Mouse (Mus musculus) CH12.LX (cell line): ENCODE results near the gene Mcee. TPM values are rescaled to one million over a fixed set of nuclear protein-coding genes. Genes with fewer than 3 reads are reported as not detected.

Experiments
- DNase-seq: peaks from one replicate; pipeline ENCODE4 v3.0.0-alpha.2; 2013; ENCODE audit errors: extremely low read depth
- H3K27ac ChIP-seq: 2 replicates; pipeline ENCODE4 v1.5.1; 2012; ENCODE audit warnings: low read depth, mild to moderate bottlenecking, control low read depth, moderate library complexity; ENCODE audit not compliant: insufficient read depth
- H3K27me3 ChIP-seq: replicated peaks from 2 replicates; pipeline ENCODE3; 2012; ENCODE audit warnings: inconsistent platforms
- H3K36me3 ChIP-seq, 2 experiments: replicated peaks in 1 of 2; 2 replicates each; pipeline versions ENCODE3 to v1.6.1; 2012; ENCODE audit warnings: inconsistent platforms in 1 of 2, low read length in 1 of 2, mild to moderate bottlenecking in 1 of 2, mixed read lengths in 1 of 2, moderate library complexity in 1 of 2; ENCODE audit not compliant: control insufficient read depth in 1 of 2, insufficient read depth in 1 of 2
- H3K4me1 ChIP-seq, 2 experiments: 2 replicates each; pipeline ENCODE4 v1.6.1; 2012; ENCODE audit warnings: inconsistent platforms in 1 of 2, moderate library complexity in 1 of 2; ENCODE audit not compliant: insufficient read depth in 2 of 2, control insufficient read depth in 1 of 2
- H3K4me2 ChIP-seq: 2 replicates; pipeline ENCODE4 v1.6.1; 2012; ENCODE audit warnings: low read depth, mild to moderate bottlenecking, control low read depth; ENCODE audit not compliant: poor library complexity, insufficient read depth, severe bottlenecking
- H3K4me3 ChIP-seq, 3 experiments: fragments of 150-350 bp in 1 of 3; sonication (generic) in 1 of 3; replicated peaks in 1 of 3; 2 replicates each; pipeline versions ENCODE3 to v1.5.1; 2011 to 2012; ENCODE audit warnings: low read depth in 2 of 3, low read length in 2 of 3, mild to moderate bottlenecking in 2 of 3, moderate library complexity in 2 of 3, control low read depth in 1 of 3, improper control_type of control experiment in 1 of 3, inconsistent platforms in 1 of 3, mixed read lengths in 1 of 3; ENCODE audit not compliant: poor library complexity in 1 of 3
- H3K79me2 ChIP-seq: replicated peaks from 2 replicates; pipeline ENCODE4 v1.6.1; 2012; ENCODE audit warnings: mild to moderate bottlenecking, moderate library complexity; ENCODE audit not compliant: control insufficient read depth, poor library complexity, insufficient read depth, severe bottlenecking; ENCODE audit errors: extremely low read depth
- H3K9ac ChIP-seq: 2 replicates; pipeline ENCODE4 v1.6.1; 2012; ENCODE audit warnings: low read depth, mild to moderate bottlenecking, control low read depth, moderate library complexity; ENCODE audit not compliant: insufficient read depth
- H3K9me3 ChIP-seq: replicated peaks from 2 replicates; pipeline ENCODE3; 2012; ENCODE audit warnings: low read length, inconsistent platforms, mixed read lengths
- BHLHE40 ChIP-seq: IDR thresholded peaks from 2 replicates; pipeline ENCODE4 v1.6.1; 2011; ENCODE audit warnings: mild to moderate bottlenecking, low read depth, low read length, improper control_type of control experiment
- CHD1 ChIP-seq: IDR thresholded peaks from 2 replicates; pipeline ENCODE4 v1.6.1; 2012; ENCODE audit warnings: low read depth, low read length, improper control_type of control experiment, inconsistent platforms
- E2F4 ChIP-seq: IDR thresholded peaks from 2 replicates; pipeline ENCODE4 v1.6.1; 2011; ENCODE audit warnings: low read depth, low read length, improper control_type of control experiment; ENCODE audit not compliant: insufficient replicate concordance
- ELF1 ChIP-seq: IDR thresholded peaks from 2 replicates; pipeline ENCODE4 v1.6.1; 2014; ENCODE audit warnings: low read depth, mild to moderate bottlenecking, inconsistent platforms, low read length, improper control_type of control experiment
- GABPA ChIP-seq: IDR thresholded peaks from 2 replicates; pipeline ENCODE4 v1.6.1; 2012; ENCODE audit warnings: low read depth, low read length, improper control_type of control experiment, inconsistent platforms; ENCODE audit not compliant: insufficient replicate concordance
- IRF4 ChIP-seq: IDR thresholded peaks from 2 replicates; pipeline ENCODE4 v1.6.1; 2014; ENCODE audit warnings: low read depth, mild to moderate bottlenecking, inconsistent platforms, low read length, improper control_type of control experiment
- MAFK ChIP-seq: IDR thresholded peaks from 2 replicates; pipeline ENCODE4 v1.6.1; 2011; ENCODE audit warnings: low read length, improper control_type of control experiment; ENCODE audit not compliant: insufficient replicate concordance
- NRF1 ChIP-seq: IDR thresholded peaks from 2 replicates; pipeline ENCODE4 v1.6.1; 2014; ENCODE audit warnings: low read depth, mild to moderate bottlenecking, inconsistent platforms, low read length, improper control_type of control experiment, moderate library complexity
- PAX5 ChIP-seq: IDR thresholded peaks from 2 replicates; pipeline ENCODE4 v1.6.1; 2012; ENCODE audit warnings: low read length, inconsistent platforms, mixed read lengths
- POLR2A ChIP-seq: IDR thresholded peaks from 2 replicates; pipeline ENCODE4 v1.6.1; 2011; ENCODE audit warnings: low read depth, mild to moderate bottlenecking, improper control_type of control experiment, low read length
- POLR2AphosphoS2 ChIP-seq: IDR thresholded peaks from 2 replicates; pipeline ENCODE4 v1.6.1; 2011; ENCODE audit warnings: low read depth, low read length, improper control_type of control experiment
- TBP ChIP-seq: conservative IDR thresholded peaks from 2 replicates; pipeline ENCODE4 v1.6.1; 2011; ENCODE audit warnings: low read depth, low read length, improper control_type of control experiment
- TCF12 ChIP-seq: IDR thresholded peaks from 2 replicates; pipeline ENCODE4 v1.6.1; 2014; ENCODE audit warnings: low read depth, mild to moderate bottlenecking, inconsistent platforms, low read length, improper control_type of control experiment
- UBTF ChIP-seq: IDR thresholded peaks from 2 replicates; pipeline ENCODE4 v1.6.1; 2012; ENCODE audit warnings: low read depth, mild to moderate bottlenecking, inconsistent platforms, low read length, improper control_type of control experiment, moderate library complexity
- ZC3H11A ChIP-seq: IDR thresholded peaks from 2 replicates; pipeline ENCODE4 v1.6.1; 2012; ENCODE audit warnings: low read depth, mild to moderate bottlenecking, inconsistent platforms, low read length, improper control_type of control experiment
- ZKSCAN1 ChIP-seq: IDR thresholded peaks from 2 replicates; pipeline ENCODE4 v1.6.1; 2012; ENCODE audit warnings: low read depth, inconsistent platforms, low read length, improper control_type of control experiment, borderline replicate concordance
- ZMIZ1 ChIP-seq: IDR thresholded peaks from 2 replicates; pipeline ENCODE4 v1.6.1; 2012; ENCODE audit warnings: low read depth, mild to moderate bottlenecking, inconsistent platforms, low read length, improper control_type of control experiment
- ZNF384 ChIP-seq: IDR thresholded peaks from 2 replicates; pipeline ENCODE4 v1.6.1; 2012; ENCODE audit warnings: low read depth, low read length, improper control_type of control experiment, inconsistent platforms
- dilution Hi-C: fragments of 300-500 bp; cut with MboI; formaldehyde crosslinking; loops from 2 replicates; pipeline ENCODE4 v1.14.3; 2020; ENCODE audit warnings: low sequenced_read_pairs; ENCODE audit not compliant: extremely low pct_unique_long_range_greater_than_20kb, extremely low pct_ligation_motif_present
- in situ Hi-C: fragments of 300-500 bp; cut with MboI; formaldehyde crosslinking; loops from 3 replicates; pipeline ENCODE4 v1.14.3; 2019; ENCODE audit warnings: low sequenced_read_pairs, low pct_ligation_motif_present, low pct_unique_long_range_greater_than_20kb, mixed read lengths
- polyA plus RNA-seq: library from polyadenylated mRNA; unstranded; fragments of >175 nt; gene quantifications from 2 replicates; pipeline ENCODE4 v1.2.1, GENCODE M21; 2012; ENCODE audit warnings: low read depth; ENCODE audit not compliant: insufficient read length
- total RNA-seq, 2 experiments: library from RNA; depleted of rRNA; stranded (reverse); fragments of 300-350 nt in 1 of 2; fragments of >200 nt in 1 of 2; gene quantifications; 2 replicates each; pipeline ENCODE4 v1.2.3; 2012 to 2014

Mcee gene
- total and polyA plus RNA-seq, 3 experiments, result 13.8 to 15.8 (median 13.9) TPM

- in situ Hi-C loops, result loop anchor here (25.0 kb wide), 1 partner anchor 97 kb away; no protein-coding TSS in a partner anchor
Observed at GRCm38 (mm10) chr7:64439595-64440518, 47.5 kb downstream of the Mcee start.

GRCm38 (mm10) chr7:64440519-64440918, 48.1 kb downstream of the Mcee start:
- no peaks in the 10 kb centered on the region for H3K79me2 ChIP-seq
- peaks cover 10 to 29% of the 10 kb centered on the region in 2 experiments; a peak in 3 of 4 replicates for H3K4me1 ChIP-seq
- no peak overlapping the region for H3K4me3 ChIP-seq
- in situ Hi-C loops (loop anchor here (25.0 kb wide), 1 partner anchor 97 kb away; no protein-coding TSS in a partner anchor), dilution Hi-C loops (no loop called here)
- no peak overlapping the region for H3K9ac ChIP-seq
- no peak for DNase-seq
- TF ChIP-seq ZKSCAN1 (no peak), TBP (no peak), ZMIZ1 (no peak), POLR2AphosphoS2 (no peak), ZNF384 (no peak), POLR2A (no peak), ELF1 (no peak)
- no peaks in the 10 kb centered on the region for H3K9me3 ChIP-seq
- H3K36me3 ChIP-seq, result no peaks in the 10 kb centered on the region
- H3K27me3 ChIP-seq, result no peaks in the 10 kb centered on the region
- H3K27ac ChIP-seq, result no peak overlapping the region
- no peak overlapping the region for H3K4me2 ChIP-seq

More at GRCm38 (mm10) chr7:64439595-64440518, 47.5 kb downstream of the Mcee start:
- no peaks in the 10 kb centered on the region for H3K79me2 ChIP-seq
- dilution Hi-C loops, result no loop called here
- H3K4me3 ChIP-seq, result no peak overlapping the region
- H3K36me3 ChIP-seq, result no peaks in the 10 kb centered on the region
- TF ChIP-seq CHD1 (no peak), UBTF (no peak), TCF12 (no peak), ZC3H11A (no peak), POLR2AphosphoS2 (no peak), MAFK (no peak), BHLHE40 (no peak), GABPA (no peak), NRF1 (peak; percentile 3; the same call in 1 of the 2 replicates), E2F4 (no peak), IRF4 (peak; percentile 59; the same call in 1 of the 2 replicates), ZKSCAN1 (no peak), TBP (no peak), PAX5 (no peak), ZNF384 (no peak)
- H3K27ac ChIP-seq, result peak overlapping the region; percentile 21; the same call in 1 of the 2 replicates
- DNase-seq, result peak; percentile 17
- H3K4me1 ChIP-seq, result peaks cover 10 to 29% of the 10 kb centered on the region in 2 experiments; a peak in 3 of 4 replicates
- no peaks in the 10 kb centered on the region for H3K9me3 ChIP-seq
- H3K4me2 ChIP-seq, result peak overlapping the region; percentile 29; the same call in 1 of the 2 replicates
- H3K27me3 ChIP-seq, result no peaks in the 10 kb centered on the region
- no peak overlapping the region for H3K9ac ChIP-seq
